Mouse (Mus musculus) erythroblast, embryonic 14.5 days (primary cell): ENCODE measurements around the gene Nrip1.

Experiments
- GATA1 ChIP-seq: IDR thresholded peaks from 2 replicates; pipeline ENCODE4 v1.6.1; 2012; ENCODE audit warnings: low read length, inconsistent platforms, mixed read lengths
- TAL1 ChIP-seq: IDR thresholded peaks from 3 replicates; pipeline ENCODE4 v1.6.1; 2012; ENCODE audit warnings: low read length, inconsistent platforms, mixed read lengths

GRCm38 (mm10) chr16:76291366-76291765 lies 82.3 kb downstream of the Nrip1 start:
- TF ChIP-seq GATA1 (no peak), TAL1 (no peak)
